Mouse (Mus musculus) bone marrow, adult 2 months (tissue): Measurements from ENCODE around the gene Fgd3.

Experiments used
- CTCF ChIP-seq: fragments of 200-500 bp; IDR thresholded peaks from 2 replicates; pipeline ENCODE4 v1.5.1; 2011; ENCODE audit warnings: low read length, control low read depth; ENCODE audit not compliant: control insufficient read depth, insufficient read depth
- POLR2A ChIP-seq: fragments of 200-500 bp; IDR thresholded peaks from 2 replicates; pipeline ENCODE4 v1.6.1; 2011; ENCODE audit warnings: low read depth, mild to moderate bottlenecking, control low read depth, low read length, borderline replicate concordance; ENCODE audit not compliant: control insufficient read depth

GRCm38 (mm10) chr13:49308861-49309403, 11.2 kb downstream of the Fgd3 start:
- TF ChIP-seq CTCF, result no peak
- TF ChIP-seq POLR2A, result no peak
